Mouse (Mus musculus): ENCODE results near the gene Frmd4a. TPM values are rescaled to one million over a fixed set of nuclear protein-coding genes. Genes with fewer than 3 reads are reported as not detected.

Gene Frmd4a
- polyA plus RNA-seq, 1 experiment from 2014 or later = 3.8 TPM

DNA sequence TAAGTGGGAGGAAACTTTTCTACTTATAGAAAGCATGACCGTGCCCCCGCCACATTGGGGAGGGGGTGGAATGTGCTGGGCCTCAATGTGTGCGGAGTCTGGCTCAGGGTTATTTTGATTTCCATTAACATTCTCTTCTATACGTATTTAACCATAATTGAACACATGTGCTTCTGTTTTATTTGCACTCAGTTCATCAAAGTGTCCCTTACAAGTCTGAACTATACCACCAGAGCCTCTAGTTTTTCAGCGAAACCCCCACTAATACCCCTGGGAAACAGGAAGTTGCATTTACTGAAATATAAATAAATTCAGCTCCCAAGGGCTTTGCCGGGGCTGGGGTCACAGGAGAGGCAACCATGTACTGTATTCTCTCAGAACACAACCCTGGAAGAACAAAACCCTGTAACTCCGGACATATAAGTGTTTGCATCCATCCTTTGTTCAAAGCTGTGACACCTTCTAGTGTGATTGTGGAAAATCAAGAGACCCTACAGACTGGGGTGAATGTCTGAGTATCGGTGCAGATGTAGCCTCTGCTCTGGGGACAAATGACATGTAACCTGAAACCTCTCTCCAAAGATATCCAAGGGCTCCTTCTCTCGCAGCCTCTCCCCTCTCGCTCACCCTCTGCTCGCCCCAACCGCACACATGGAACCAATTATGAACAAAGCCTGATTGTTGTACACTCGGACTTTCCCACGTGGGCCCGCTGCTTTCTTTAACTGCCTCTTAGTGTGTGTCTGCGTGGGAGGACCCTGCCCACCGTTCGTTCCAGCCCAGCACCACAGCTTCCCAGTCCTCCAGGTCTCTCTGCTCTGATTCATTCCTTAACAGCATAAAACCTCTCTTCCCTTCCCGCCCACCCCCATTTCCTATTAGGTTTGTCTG, 281.1 kb downstream of the Frmd4a start:
- H3K27ac ChIP-seq (replicated peaks) = peak overlapping the region; percentile 56
- peak; percentile 37 for DNase-seq (ENCODE audit: low spot score)
- no peaks in the 10 kb centered on the region for H3K27me3 ChIP-seq (ENCODE audit: control insufficient read depth, insufficient read depth, low read length)
- 10% methylated on average over 19 of the region's 19 CpGs for WGBS
- no peak overlapping the region for H3K4me3 ChIP-seq (ENCODE audit: low read depth, low read length)
- H3K36me3 ChIP-seq (ENCODE audit: control insufficient read depth, insufficient read depth, low read length) = no peaks in the 10 kb centered on the region
- H3K4me2 ChIP-seq (replicated peaks; ENCODE audit: low read depth) = peak overlapping the region; percentile 40
- no peaks in the 10 kb centered on the region for H3K9me3 ChIP-seq (ENCODE audit: control insufficient read depth, low read length)
- peak; percentile 64 for ATAC-seq (ENCODE audit: low FRiP score, low TSS enrichment)
- TF ChIP-seq EP300 (optimal IDR thresholded peaks at IDR 0.05) = no peak
- no peak for TF ChIP-seq CTCF (IDR thresholded peaks at IDR 0.05; ENCODE audit: low read depth)
- no peak overlapping the region for H3K9ac ChIP-seq (ENCODE audit: low read length)
- H3K4me1 ChIP-seq (replicated peaks; ENCODE audit: control insufficient read depth, insufficient read depth) = no peaks in the 10 kb centered on the region

DNA sequence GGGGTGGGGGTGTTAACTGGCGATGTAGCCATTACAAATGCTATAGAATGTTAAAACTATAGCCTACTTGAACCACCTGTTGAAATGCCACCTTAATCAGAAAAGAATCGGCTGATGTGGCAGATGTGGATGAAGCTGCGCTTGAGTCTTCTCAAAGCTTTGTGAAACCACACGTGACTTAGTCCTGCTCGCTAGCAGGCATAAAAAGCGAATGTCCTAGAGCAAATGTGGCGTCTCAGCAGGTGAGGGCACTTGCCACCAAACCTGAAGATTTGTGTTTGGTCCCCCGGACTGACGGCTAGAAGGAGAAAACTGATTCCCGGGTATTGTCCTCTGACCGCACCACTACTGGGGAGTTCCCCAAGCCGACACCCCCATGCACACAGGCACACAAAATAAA, 282.1 kb downstream of the Frmd4a start:
- no peaks in the 10 kb centered on the region for H3K9me3 ChIP-seq (ENCODE audit: control insufficient read depth, low read length)
- no peak overlapping the region for H3K27ac ChIP-seq (replicated peaks)
- no peak overlapping the region for H3K9ac ChIP-seq (ENCODE audit: low read length)
- H3K4me3 ChIP-seq (ENCODE audit: low read depth, low read length) = no peak overlapping the region
- WGBS = 54% methylated on average over 12 of the region's 12 CpGs
- H3K4me1 ChIP-seq (replicated peaks; ENCODE audit: control insufficient read depth, insufficient read depth) = no peaks in the 10 kb centered on the region
- H3K27me3 ChIP-seq (ENCODE audit: control insufficient read depth, insufficient read depth, low read length) = no peaks in the 10 kb centered on the region
- H3K36me3 ChIP-seq (ENCODE audit: control insufficient read depth, insufficient read depth, low read length) = no peaks in the 10 kb centered on the region
- DNase-seq (ENCODE audit: low spot score) = no peak
- H3K4me2 ChIP-seq (replicated peaks; ENCODE audit: low read depth) = no peak overlapping the region
- no peak for ATAC-seq (ENCODE audit: low FRiP score, low TSS enrichment)
- TF ChIP-seq CTCF (IDR thresholded peaks at IDR 0.05; ENCODE audit: low read depth) (no peak), EP300 (optimal IDR thresholded peaks at IDR 0.05) (no peak)

DNA sequence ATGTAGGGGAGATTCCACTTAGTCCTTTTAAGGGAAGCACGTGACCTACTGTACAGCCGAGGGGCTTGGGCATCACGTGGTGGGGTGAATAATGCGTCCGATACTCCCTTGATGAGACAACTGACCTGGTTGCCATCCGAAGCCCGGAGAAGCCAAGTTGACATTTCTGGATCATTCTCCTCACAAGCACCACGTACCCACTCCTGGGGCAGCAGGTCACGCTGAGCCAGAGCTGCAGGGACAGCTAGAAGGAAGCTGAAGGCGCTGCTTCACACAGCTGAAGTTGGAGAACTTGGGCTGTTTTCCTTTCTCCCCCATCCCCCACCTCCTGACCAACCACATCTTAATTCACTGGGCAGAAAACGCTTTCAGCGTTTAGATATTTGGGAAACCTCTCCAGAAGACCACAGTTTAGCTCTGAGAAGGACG, 282.9 kb downstream of the Frmd4a start:
- ATAC-seq (ENCODE audit: low FRiP score, low TSS enrichment) (peak; percentile 16; the same call in 1 of the 2 replicates), DNase-seq (ENCODE audit: low spot score) (no peak)
- peak overlapping the region; percentile 55 for H3K4me2 ChIP-seq (replicated peaks; ENCODE audit: low read depth)
- H3K27me3 ChIP-seq (ENCODE audit: control insufficient read depth, insufficient read depth, low read length) = no peaks in the 10 kb centered on the region
- peak overlapping the region; percentile 30 for H3K4me3 ChIP-seq (ENCODE audit: low read depth, low read length)
- H3K9ac ChIP-seq (ENCODE audit: low read length) = peak overlapping the region; percentile 53
- 0 out of 2 replicates have a peak overlapping the region, but pooled peaks have one; percentile 53 for H3K27ac ChIP-seq (replicated peaks)
- no peaks in the 10 kb centered on the region for H3K36me3 ChIP-seq (ENCODE audit: control insufficient read depth, insufficient read depth, low read length)
- H3K9me3 ChIP-seq (ENCODE audit: control insufficient read depth, low read length) = no peaks in the 10 kb centered on the region
- WGBS = 20% methylated on average over 13 of the region's 13 CpGs
- no peaks in the 10 kb centered on the region for H3K4me1 ChIP-seq (replicated peaks; ENCODE audit: control insufficient read depth, insufficient read depth)
- no peak for TF ChIP-seq EP300 (optimal IDR thresholded peaks at IDR 0.05)
- TF ChIP-seq CTCF (IDR thresholded peaks at IDR 0.05; ENCODE audit: low read depth) = no peak; the same call in 1 of the 2 replicates

GRCm38 (mm10) chr2:4300816-4301215, 283.3 kb downstream of the Frmd4a start:
- DNase-seq (ENCODE audit: low spot score) (no peak), ATAC-seq (ENCODE audit: low FRiP score, low TSS enrichment) (no peak)
- Histone ChIP-seq H3K27ac (replicated peaks) (peak overlapping the region; percentile 56; the same call in 1 of the 2 replicates), H3K9ac (ENCODE audit: low read length) (peak overlapping the region; percentile 53), H3K36me3 (ENCODE audit: control insufficient read depth, insufficient read depth, low read length) (no peaks in the 10 kb centered on the region), H3K4me1 (replicated peaks; ENCODE audit: control insufficient read depth, insufficient read depth) (no peaks in the 10 kb centered on the region), H3K27me3 (ENCODE audit: control insufficient read depth, insufficient read depth, low read length) (no peaks in the 10 kb centered on the region), H3K4me3 (ENCODE audit: low read depth, low read length) (peak overlapping the region; percentile 30), H3K4me2 (replicated peaks; ENCODE audit: low read depth) (peak overlapping the region; percentile 55), H3K9me3 (ENCODE audit: control insufficient read depth, low read length) (no peaks in the 10 kb centered on the region)
- 7% methylated on average over 8 of the region's 8 CpGs for WGBS
- TF ChIP-seq CTCF (IDR thresholded peaks at IDR 0.05; ENCODE audit: low read depth) (no peak; the same call in 1 of the 2 replicates), EP300 (optimal IDR thresholded peaks at IDR 0.05) (no peak)

- no peaks in the 10 kb centered on the region for H3K36me3 ChIP-seq (ENCODE audit: control insufficient read depth, insufficient read depth, low read length)
- peak overlapping the region; percentile 55 for H3K4me2 ChIP-seq (replicated peaks; ENCODE audit: low read depth)
- TF ChIP-seq CTCF (IDR thresholded peaks at IDR 0.05; ENCODE audit: low read depth) (no peak), EP300 (optimal IDR thresholded peaks at IDR 0.05) (no peak)
- H3K27ac ChIP-seq (replicated peaks) = peak overlapping the region; percentile 45
- ATAC-seq (ENCODE audit: low FRiP score, low TSS enrichment) (no peak), DNase-seq (ENCODE audit: low spot score) (no peak)
- H3K9me3 ChIP-seq (ENCODE audit: control insufficient read depth, low read length) = no peaks in the 10 kb centered on the region
- no peaks in the 10 kb centered on the region for H3K27me3 ChIP-seq (ENCODE audit: control insufficient read depth, insufficient read depth, low read length)
- H3K4me1 ChIP-seq (replicated peaks; ENCODE audit: control insufficient read depth, insufficient read depth) = no peaks in the 10 kb centered on the region
- peak overlapping the region; percentile 45; the same call in 1 of the 2 replicates for H3K9ac ChIP-seq (ENCODE audit: low read length)
- peak overlapping the region; percentile 35 for H3K4me3 ChIP-seq (ENCODE audit: low read depth, low read length)
- 14% methylated on average over 5 of the region's 6 CpGs for WGBS
Measured at GRCm38 (mm10) chr2:4301256-4301655, 283.7 kb downstream of the Frmd4a start.

DNA sequence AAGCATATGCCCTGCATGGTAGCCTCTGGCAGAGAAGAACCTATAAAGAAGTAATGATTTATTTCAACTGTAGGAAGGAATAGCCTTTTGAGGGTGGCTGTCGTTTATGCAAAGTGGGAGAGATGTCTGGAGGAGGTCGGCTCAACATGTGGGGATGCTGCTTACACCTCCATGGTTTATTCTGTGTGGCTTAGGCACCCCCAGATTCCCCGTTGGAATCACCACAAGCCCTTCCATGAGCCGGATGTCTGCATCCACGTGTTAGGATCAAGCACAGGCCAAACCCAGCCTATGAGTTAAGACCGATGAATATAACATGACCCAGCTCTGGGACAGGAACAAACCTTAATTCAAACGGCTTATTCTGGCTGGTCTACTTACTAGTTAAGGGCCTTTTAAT, 284.2 kb downstream of the Frmd4a start:
- Histone ChIP-seq H3K4me1 (replicated peaks; ENCODE audit: control insufficient read depth, insufficient read depth) (no peaks in the 10 kb centered on the region), H3K4me2 (replicated peaks; ENCODE audit: low read depth) (peak overlapping the region; percentile 55), H3K27me3 (ENCODE audit: control insufficient read depth, insufficient read depth, low read length) (no peaks in the 10 kb centered on the region), H3K27ac (replicated peaks) (peak overlapping the region; percentile 45), H3K4me3 (ENCODE audit: low read depth, low read length) (peak overlapping the region; percentile 35), H3K9ac (ENCODE audit: low read length) (peak overlapping the region; percentile 45; the same call in 1 of the 2 replicates), H3K36me3 (ENCODE audit: control insufficient read depth, insufficient read depth, low read length) (no peaks in the 10 kb centered on the region), H3K9me3 (ENCODE audit: control insufficient read depth, low read length) (no peaks in the 10 kb centered on the region)
- ATAC-seq (ENCODE audit: low FRiP score, low TSS enrichment) = no peak
- TF ChIP-seq CTCF (IDR thresholded peaks at IDR 0.05; ENCODE audit: low read depth) = no peak
- TF ChIP-seq EP300 (optimal IDR thresholded peaks at IDR 0.05) = no peak
- WGBS = 31% methylated on average over 7 of the region's 7 CpGs
- no peak for DNase-seq (ENCODE audit: low spot score)

Measured in stomach, postnatal 0 days (tissue).